Mouse (Mus musculus) kidney, embryonic 16.5 days (tissue): ENCODE data around the gene Cdc25a. TPM values are rescaled to one million over a fixed set of nuclear protein-coding genes. Genes with fewer than 3 reads are reported as not detected.
A peak's percentile ranks its signal among the peaks of the same experiment; 100 is the strongest.

Experiments used
- ATAC-seq: fragments of 200-750 bp; cut with Nextera tagmentation; 2 replicates; pipeline ENCODE4 v1.8.0; 2017; ENCODE audit warnings: moderate TSS enrichment; ENCODE audit not compliant: low FRiP score, low TSS enrichment
- H3K27ac ChIP-seq: fragments of 300-500 bp; sonication (generic); 2 replicates; pipeline ENCODE4 v1.5.1; 2014; ENCODE audit warnings: low read length
- H3K27me3 ChIP-seq: fragments of 300-500 bp; sonication (generic); 2 replicates; pipeline ENCODE4 v1.6.1; 2014; ENCODE audit warnings: low read length, control low read depth, mixed read lengths; ENCODE audit not compliant: insufficient read depth
- H3K36me3 ChIP-seq: fragments of 300-500 bp; sonication (generic); 2 replicates; pipeline ENCODE4 v1.6.1; 2014; ENCODE audit warnings: low read length, control low read depth, mixed read lengths; ENCODE audit not compliant: insufficient read depth
- H3K4me1 ChIP-seq: fragments of 300-500 bp; sonication (generic); 2 replicates; pipeline ENCODE4 v1.6.1; 2014; ENCODE audit warnings: low read length, control low read depth, mixed read lengths; ENCODE audit not compliant: insufficient read depth
- H3K4me2 ChIP-seq: fragments of 300-500 bp; sonication (generic); replicated peaks from 2 replicates; pipeline ENCODE4 v1.6.1; 2014; ENCODE audit warnings: low read depth, low read length
- H3K4me3 ChIP-seq: fragments of 300-500 bp; sonication (generic); 2 replicates; pipeline ENCODE4 v1.5.1; 2014; ENCODE audit warnings: mild to moderate bottlenecking, low read length
- H3K9ac ChIP-seq: fragments of 300-500 bp; sonication (generic); replicated peaks from 2 replicates; pipeline ENCODE4 v1.6.1; 2014; ENCODE audit warnings: low read length
- H3K9me3 ChIP-seq: fragments of 300-500 bp; sonication (generic); 2 replicates; pipeline ENCODE4 v1.6.1; 2016; ENCODE audit warnings: low read length, control low read depth
- WGBS: fragments of 180-500 bp; shearing (Covaris S2); extraction: QIAGEN DNeasy Blood & Tissue Kit; methylation state at CpG from one replicate; pipeline ENCODE4 v1.1.7; 2014; 5-methylcytosine and 5-hydroxymethylcytosine counted together
- polyA plus RNA-seq: library from polyadenylated mRNA; unstranded; fragments of >200 nt; fragmentation: Nextera tagmentation; extraction: Ambion mirVana; gene quantifications from 2 replicates; pipeline ENCODE4 v1.2.1, GENCODE M21; 2015

Gene Cdc25a
- polyA plus RNA-seq, 1 experiment from 2014 or later: 24.3 TPM

GRCm38 (mm10) chr9:109900604-109901003 is 25.2 kb downstream of the Cdc25a start:
- H3K4me1 ChIP-seq: peaks cover 7% of the 10 kb centered on the region; the same call in 1 of the 2 replicates
- ATAC-seq: no peak
- no peak overlapping the region for H3K4me3 ChIP-seq
- H3K27ac ChIP-seq: no peak overlapping the region
- no peaks in the 10 kb centered on the region for H3K9me3 ChIP-seq
- peaks cover 3% of the 10 kb centered on the region; the same call in 1 of the 2 replicates for H3K36me3 ChIP-seq
- H3K27me3 ChIP-seq: no peaks in the 10 kb centered on the region
- 82% methylated on average over 3 of the region's 3 CpGs for WGBS
- no peak overlapping the region for H3K9ac ChIP-seq
- H3K4me2 ChIP-seq: no peak overlapping the region

- Histone ChIP-seq H3K4me1 (peaks cover 7% of the 10 kb centered on the region; the same call in 1 of the 2 replicates), H3K9ac (no peak overlapping the region), H3K27ac (no peak overlapping the region), H3K9me3 (no peaks in the 10 kb centered on the region), H3K4me2 (no peak overlapping the region), H3K4me3 (no peak overlapping the region), H3K36me3 (no peaks in the 10 kb centered on the region), H3K27me3 (no peaks in the 10 kb centered on the region)
- no peak for ATAC-seq
- WGBS: 59% methylated on average over 4 of the region's 4 CpGs
These were observed 26.9 kb downstream of the Cdc25a start for GRCm38 (mm10) chr9:109902246-109902645.

- no peak for ATAC-seq
- Histone ChIP-seq H3K27me3 (no peaks in the 10 kb centered on the region), H3K4me3 (no peak overlapping the region), H3K4me2 (no peak overlapping the region), H3K9me3 (no peaks in the 10 kb centered on the region), H3K27ac (no peak overlapping the region), H3K4me1 (peaks cover 11% of the 10 kb centered on the region; the same call in 1 of the 2 replicates), H3K36me3 (no peaks in the 10 kb centered on the region), H3K9ac (no peak overlapping the region)
- 51% methylated on average over 5 of the region's 5 CpGs for WGBS
These were observed 27.4 kb downstream of the Cdc25a start for GRCm38 (mm10) chr9:109902740-109903139.

GRCm38 (mm10) chr9:109907300-109907699 is 31.9 kb downstream of the Cdc25a start:
- Histone ChIP-seq H3K27ac (no peak overlapping the region), H3K9me3 (no peaks in the 10 kb centered on the region), H3K27me3 (no peaks in the 10 kb centered on the region), H3K9ac (no peak overlapping the region), H3K36me3 (no peaks in the 10 kb centered on the region), H3K4me1 (0 out of 2 replicates have a peak, but pooled peaks cover 4% of the 10 kb centered on the region), H3K4me2 (no peak overlapping the region), H3K4me3 (no peak overlapping the region)
- 45% methylated on average over 8 of the region's 8 CpGs for whole genome bisulfite sequencing
- peak; percentile 35; the same call in 1 of the 2 replicates for ATAC-seq

- Histone ChIP-seq H3K36me3 (no peaks in the 10 kb centered on the region), H3K27ac (no peak overlapping the region), H3K9ac (no peak overlapping the region), H3K9me3 (no peaks in the 10 kb centered on the region), H3K4me1 (0 out of 2 replicates have a peak, but pooled peaks cover 4% of the 10 kb centered on the region), H3K4me2 (no peak overlapping the region), H3K27me3 (no peaks in the 10 kb centered on the region), H3K4me3 (no peak overlapping the region)
- ATAC-seq: no peak
- WGBS: 73% methylated on average over 6 of the region's 6 CpGs
These were observed 32.5 kb downstream of the Cdc25a start for GRCm38 (mm10) chr9:109907774-109908465.

- Histone ChIP-seq H3K9me3 (no peaks in the 10 kb centered on the region), H3K27ac (no peak overlapping the region), H3K27me3 (no peaks in the 10 kb centered on the region), H3K9ac (no peak overlapping the region), H3K4me3 (no peak overlapping the region), H3K4me1 (peaks cover 10% of the 10 kb centered on the region), H3K4me2 (no peak overlapping the region), H3K36me3 (no peaks in the 10 kb centered on the region)
- 73% methylated on average over 8 of the region's 8 CpGs for WGBS
- no peak for ATAC-seq
These were observed 33.7 kb downstream of the Cdc25a start for GRCm38 (mm10) chr9:109909102-109909501.

- no peak overlapping the region for H3K4me3 ChIP-seq
- H3K9ac ChIP-seq: no peak overlapping the region
- no peak for ATAC-seq
- no peaks in the 10 kb centered on the region for H3K9me3 ChIP-seq
- 94% methylated on average over 4 of the region's 4 CpGs for WGBS
- no peaks in the 10 kb centered on the region for H3K36me3 ChIP-seq
- H3K4me1 ChIP-seq: peaks cover 13% of the 10 kb centered on the region
- no peak overlapping the region for H3K27ac ChIP-seq
- no peak overlapping the region for H3K4me2 ChIP-seq
- H3K27me3 ChIP-seq: no peaks in the 10 kb centered on the region
These were observed 34.5 kb downstream of the Cdc25a start for GRCm38 (mm10) chr9:109909926-109910325.

- H3K4me2 ChIP-seq: no peak overlapping the region
- H3K4me3 ChIP-seq: no peak overlapping the region
- H3K9ac ChIP-seq: no peak overlapping the region
- whole genome bisulfite sequencing: 81% methylated on average over 7 of the region's 7 CpGs
- no peaks in the 10 kb centered on the region for H3K36me3 ChIP-seq
- ATAC-seq: no peak
- H3K4me1 ChIP-seq: peaks cover 13% of the 10 kb centered on the region
- no peak overlapping the region for H3K27ac ChIP-seq
- H3K27me3 ChIP-seq: no peaks in the 10 kb centered on the region
- no peaks in the 10 kb centered on the region for H3K9me3 ChIP-seq
These were observed 36.4 kb downstream of the Cdc25a start for GRCm38 (mm10) chr9:109911779-109912178.

GRCm38 (mm10) chr9:109914269-109914926 is 39.0 kb downstream of the Cdc25a start:
- no peak overlapping the region for H3K9ac ChIP-seq
- no peaks in the 10 kb centered on the region for H3K27me3 ChIP-seq
- no peak overlapping the region for H3K4me3 ChIP-seq
- H3K36me3 ChIP-seq: no peaks in the 10 kb centered on the region
- H3K9me3 ChIP-seq: no peaks in the 10 kb centered on the region
- peak overlapping the region; percentile 64; the same call in 1 of the 2 replicates for H3K27ac ChIP-seq
- peak; percentile 82 for ATAC-seq
- peaks cover 8% of the 10 kb centered on the region for H3K4me1 ChIP-seq
- H3K4me2 ChIP-seq: no peak overlapping the region
- 35% methylated on average over 4 of the region's 4 CpGs for WGBS

GRCm38 (mm10) chr9:109917931-109918330 is 42.6 kb downstream of the Cdc25a start:
- Histone ChIP-seq H3K27ac (no peak overlapping the region), H3K36me3 (no peaks in the 10 kb centered on the region), H3K27me3 (no peaks in the 10 kb centered on the region), H3K4me2 (no peak overlapping the region), H3K9ac (no peak overlapping the region), H3K4me1 (peaks cover 8% of the 10 kb centered on the region), H3K4me3 (no peak overlapping the region), H3K9me3 (no peaks in the 10 kb centered on the region)
- ATAC-seq: no peak
- 87% methylated on average over 2 of the region's 2 CpGs for WGBS
